Mouse (Mus musculus) 3134 (cell line): ENCODE measurements around the gene Cers6.

Experiments used
- DNase-seq: peaks from one replicate; pipeline ENCODE4 v3.0.0-alpha.2; 2011; ENCODE audit warnings: low spot score; ENCODE audit not compliant: insufficient read length; ENCODE audit errors: extremely low read depth

The Cers6 gene

DNA sequence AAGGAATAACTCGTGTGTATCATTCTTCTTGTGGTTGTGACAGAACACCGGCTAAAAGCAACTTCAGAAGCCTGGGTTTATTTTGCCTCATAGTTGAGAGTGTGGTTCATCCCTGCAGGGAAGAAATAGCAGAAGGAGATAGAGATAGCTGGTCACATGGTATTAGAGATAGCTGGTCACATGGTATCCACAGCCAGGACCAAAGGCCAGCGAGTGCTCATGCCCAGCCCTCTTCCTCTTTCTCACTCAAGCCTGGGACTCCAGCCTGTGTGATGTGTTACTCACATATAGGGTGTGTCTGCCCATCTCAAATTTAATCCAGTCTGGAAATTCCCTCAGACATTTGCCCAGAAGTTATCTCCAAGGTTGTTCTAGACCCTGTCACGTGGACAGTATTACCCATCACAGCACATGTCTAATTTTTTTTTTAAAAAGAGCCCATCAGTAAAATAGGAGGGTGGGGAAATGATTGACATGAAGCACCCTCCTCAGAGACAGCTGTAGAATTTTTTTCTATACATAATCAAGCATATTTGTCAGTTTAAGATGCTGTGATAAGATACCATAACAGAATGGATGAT is 17.9 kb downstream of the Cers6 start:
- DNase-seq, result no peak

DNA sequence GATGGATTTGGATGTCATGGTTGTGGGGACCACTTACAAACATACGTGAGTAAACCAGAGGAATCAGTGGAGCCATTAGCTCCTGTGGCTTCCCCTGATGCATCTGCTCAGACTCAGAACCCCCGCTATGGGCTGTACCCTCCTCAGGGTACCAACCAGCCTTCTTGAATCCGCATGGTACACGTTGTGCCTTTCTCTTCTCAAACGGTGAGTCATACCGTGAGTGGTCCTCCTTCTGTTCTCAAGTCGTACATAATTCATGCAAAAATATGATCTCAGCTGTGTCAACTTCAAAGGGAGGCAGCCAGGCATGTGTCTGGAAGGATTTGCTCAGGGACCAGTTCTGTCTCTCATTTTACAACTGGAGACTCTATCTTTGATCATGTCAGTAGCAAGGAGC is 23.3 kb downstream of the Cers6 start:
- no peak for DNase-seq

DNA sequence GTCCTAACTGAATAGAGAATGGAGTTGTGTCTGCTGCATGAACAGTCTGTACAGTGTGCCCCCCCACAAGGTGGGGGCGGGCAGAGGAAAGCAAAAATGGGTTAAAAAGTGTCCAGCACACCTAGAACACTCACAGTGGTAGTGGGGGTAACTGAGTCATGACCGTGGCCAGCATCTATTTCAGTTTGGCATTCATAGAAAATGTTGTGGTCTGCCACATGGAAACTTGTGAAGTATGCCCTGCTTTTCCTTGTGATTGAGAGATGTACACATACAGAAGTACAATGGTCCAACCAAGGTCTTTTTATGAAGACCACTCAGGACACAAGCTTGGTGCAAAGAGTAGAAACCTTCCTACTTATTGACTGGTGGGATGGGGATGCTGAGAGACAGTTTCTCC is 24.0 kb downstream of the Cers6 start:
- DNase-seq, result peak; percentile 38

DNA sequence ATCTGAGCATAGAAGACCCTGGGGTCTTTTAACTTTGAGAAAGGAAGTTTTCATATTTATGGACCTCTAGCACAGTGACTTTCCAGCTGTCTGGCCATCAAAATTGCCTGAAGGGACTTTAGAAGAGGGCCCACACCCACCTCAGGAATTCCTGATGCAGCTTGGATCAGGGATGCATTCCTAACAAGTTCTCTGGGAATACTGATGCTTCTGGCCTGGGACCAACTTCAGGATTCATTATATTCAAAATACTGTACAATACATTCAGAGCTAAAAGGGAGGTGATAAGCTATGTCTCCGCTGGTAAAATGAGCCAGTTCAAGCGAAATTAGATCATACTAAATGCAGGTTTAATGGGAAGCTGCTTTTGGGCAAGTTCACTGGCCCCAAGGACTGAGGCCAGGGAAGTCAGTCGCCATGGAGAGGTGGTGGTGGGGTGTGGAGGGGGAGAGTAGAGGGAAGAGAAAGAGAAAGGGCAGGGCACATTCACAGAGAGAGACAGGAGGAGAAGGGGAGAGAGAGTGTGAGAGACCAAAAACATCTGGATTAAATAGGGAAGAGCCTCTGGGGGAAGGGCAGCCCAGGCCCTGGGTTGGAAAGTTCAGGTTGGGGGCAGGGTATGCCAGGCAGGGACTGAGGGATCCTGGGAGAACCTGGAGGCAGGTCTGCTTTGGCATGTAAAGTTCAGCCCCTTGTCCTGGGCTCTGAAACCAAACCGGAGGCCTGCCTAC is 24.7 kb downstream of the Cers6 start:
- DNase-seq, result peak; percentile 38

DNA sequence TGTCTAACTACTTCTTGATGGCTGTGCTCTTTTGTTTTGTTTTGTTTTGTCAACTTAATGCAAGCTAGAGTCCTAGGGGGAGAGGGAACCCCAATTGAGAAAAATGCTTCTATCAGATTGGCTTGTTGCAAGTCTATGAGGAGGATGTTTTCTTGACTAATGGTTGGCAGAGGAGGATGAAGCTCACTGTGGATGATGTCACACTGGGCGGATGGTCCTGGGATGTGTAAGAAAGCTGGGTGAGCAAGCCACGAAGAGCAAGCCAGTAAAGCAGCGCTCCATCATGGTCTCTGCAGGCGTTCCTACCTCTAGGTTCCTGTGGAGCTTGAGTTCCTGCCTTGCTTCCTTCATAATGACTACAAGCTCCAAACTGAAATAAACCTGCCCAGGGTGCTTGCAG is 25.4 kb downstream of the Cers6 start:
- DNase-seq, result no peak

DNA sequence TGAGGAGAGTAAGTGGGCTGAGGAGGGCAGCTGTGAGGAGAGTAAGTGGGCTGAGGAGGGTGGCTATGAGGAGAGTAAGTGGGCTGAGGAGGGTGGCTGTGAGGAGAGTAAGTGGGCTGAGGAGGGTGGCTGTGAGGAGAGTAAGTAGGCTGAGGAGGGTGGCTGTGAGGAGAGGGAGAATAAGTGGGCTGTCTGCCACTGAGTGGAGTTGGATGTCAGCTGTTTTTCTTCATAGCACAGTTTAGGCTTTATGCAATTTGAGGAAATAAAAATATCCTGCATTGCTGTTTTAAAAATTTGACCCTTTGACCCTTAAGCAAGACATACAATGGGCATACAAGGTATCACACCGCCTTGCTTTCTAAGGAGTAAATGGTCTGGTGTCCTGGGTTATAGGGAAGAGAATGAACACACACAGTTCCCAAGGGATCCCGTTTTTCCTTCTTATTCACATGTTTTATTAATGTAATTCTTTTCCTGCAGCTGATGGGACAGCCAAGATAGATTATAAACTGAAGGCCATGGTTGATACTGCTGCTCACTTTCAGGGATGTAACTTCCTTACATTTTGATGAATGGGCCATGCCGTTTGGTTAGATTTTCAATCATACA is 27.0 kb downstream of the Cers6 start:
- DNase-seq, result no peak

DNA sequence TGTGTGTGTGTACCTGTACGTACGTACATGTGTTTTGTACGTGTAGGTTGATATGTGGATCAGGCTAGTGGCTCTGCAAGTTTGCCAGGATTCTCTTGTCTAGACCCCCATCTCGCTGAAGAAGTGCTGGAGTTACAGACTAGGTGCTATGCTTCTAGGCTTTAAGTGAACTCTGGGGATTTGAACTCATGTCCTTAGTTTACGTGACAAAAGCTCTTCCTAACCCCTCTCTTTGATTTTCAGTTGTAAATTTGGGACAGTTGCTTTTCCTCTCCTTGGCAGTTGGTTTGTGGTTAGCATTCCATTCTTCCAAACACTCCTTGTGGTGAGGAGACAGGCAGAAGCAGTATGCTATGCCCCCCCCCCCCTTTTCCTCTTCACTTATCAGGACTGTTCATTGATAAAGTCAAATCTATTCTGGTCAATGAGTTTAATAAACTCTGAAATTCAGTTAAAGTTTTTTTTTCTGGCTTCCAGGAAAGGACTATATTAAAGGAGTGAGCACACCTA is 28.5 kb downstream of the Cers6 start:
- DNase-seq, result peak; percentile 19

DNA sequence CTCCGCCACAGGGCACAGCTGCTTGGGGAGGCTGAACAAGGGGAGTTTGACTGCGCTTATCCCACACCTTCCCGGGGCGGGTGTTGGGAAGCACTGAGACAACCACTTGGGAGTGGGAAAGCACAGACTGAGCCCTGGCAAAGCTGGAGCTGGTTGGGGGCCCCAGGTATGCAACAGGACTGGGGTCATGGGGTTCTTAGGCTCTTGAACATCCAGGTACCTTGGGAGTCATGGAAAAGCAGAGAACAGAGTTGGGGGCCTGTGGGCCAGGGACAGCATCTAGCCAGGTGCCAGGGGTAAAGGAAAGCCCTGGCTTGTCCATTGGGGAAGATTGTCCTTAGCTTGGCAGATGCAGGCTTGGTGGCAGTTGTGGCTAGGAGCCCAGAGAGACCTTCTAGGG is 31.2 kb downstream of the Cers6 start:
- DNase-seq, result no peak

DNA sequence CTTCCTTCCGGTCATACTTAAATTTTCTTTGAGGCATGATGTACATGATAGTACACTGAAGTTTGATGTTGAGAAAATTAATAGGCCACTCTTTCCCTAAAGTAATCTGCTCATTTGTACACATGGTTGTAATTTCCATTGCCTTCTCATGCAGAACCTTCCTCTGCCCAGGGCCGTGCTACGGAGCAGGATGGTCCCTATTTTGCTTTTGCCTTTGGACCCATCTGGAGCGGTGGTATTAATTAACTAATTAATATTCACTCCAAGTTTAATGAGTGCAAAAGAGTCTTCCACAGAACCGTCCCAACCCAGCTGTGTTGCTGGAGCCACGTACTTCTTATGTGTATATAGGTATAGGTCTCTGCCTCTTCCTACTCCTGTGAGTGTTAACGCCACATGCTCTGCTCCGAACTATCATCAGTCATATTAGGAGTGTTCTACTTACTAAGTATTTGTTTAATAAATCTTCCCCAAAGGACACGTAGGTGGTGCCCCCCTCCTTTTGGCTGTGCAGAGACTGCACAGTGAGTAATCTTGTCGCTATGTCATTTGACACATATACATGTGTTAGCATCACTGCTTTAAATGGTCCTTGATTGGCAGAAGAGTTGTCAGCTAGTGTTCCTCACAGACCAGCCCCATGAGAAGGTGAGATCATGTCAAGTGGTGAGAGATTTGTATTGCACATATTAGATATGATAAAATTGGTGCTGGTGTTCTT is 34.0 kb downstream of the Cers6 start:
- DNase-seq, result no peak

DNA sequence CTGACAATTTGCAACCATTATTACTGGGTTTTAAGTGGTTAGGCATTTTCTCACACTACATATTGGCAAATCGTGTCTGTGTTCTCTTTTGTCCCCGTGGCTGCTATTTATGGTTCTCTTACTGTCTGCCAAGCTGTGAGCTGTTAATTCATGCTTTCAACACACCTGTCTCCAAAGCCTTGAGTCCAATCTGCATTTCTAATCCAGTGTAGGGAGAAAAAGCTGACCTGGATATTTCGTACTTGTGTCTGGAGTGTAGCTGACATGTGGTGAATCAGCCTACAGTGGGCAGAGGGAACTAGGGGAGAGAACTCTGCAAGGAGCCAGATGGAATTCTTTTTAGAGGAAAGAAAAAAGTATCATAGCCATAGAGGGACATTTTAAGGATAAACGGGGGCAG is 35.0 kb downstream of the Cers6 start:
- no peak for DNase-seq

DNA sequence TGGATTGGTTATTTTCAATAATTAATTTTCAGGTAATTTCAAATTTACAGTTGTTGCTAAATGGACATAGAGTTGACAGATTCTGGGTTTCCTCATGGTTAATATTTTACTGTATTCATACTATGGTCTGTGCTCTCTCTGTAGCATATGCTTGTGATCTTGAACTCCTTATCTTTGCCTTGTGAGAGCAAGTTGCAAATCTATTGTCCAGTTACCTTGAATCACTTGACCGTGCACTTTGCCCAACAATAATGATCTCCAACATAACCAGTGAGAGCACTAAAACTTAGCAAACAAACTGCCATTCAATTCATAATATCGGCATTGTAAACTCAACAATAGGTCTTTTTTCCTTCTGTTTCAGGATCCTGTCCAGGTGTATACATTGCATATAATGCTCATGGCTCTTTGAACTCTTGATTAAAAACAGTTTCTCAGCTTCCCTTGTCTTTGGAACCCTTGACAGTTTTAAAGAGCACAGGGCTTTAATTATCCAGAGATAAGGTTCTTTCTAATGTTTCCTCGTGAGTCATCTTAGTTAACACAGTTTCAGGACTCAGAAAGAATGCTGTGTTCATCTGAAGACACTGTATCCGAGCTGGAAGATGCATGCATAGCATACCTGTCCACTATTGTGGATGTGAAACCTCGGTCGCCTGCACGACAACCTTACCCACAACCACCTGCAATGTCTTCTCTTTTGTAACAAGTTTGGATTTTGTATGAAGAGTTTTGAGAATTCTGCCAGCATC is 38.7 kb downstream of the Cers6 start:
- no peak for DNase-seq

DNA sequence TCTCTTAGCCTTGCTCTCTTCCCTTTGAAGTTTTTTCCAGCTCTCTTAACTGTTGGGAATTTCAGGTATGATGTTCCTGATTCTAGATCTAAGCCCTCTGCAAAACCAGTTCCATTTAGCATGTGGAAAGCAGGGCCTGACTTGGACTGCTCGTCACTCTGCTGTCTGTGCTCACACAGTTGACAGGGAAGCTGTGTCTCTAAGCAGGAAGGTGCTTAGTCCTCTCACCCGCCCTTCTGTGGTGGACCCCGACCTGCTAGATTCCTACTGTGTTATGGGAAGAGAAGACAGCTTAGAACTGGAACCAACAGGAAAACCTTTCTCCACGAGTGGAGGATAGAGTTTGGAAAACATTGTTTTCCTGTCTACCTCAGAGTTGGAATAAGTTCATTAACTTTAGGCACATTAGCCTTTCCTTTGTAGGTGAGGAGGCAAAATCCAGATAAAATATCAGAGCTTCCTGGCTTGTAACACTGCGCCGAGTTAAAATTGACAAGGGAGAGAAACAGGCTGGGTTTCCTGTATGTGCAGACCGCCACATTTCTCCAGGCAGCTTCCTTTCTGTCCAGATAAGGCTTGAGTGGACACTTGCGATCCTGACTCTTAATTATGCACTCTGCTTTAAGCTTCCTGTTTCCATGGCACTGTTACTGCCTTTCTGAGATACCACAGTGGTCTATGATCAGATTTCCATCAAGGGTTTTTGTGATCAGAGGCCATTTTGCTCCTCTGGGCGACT is 39.6 kb downstream of the Cers6 start:
- no peak for DNase-seq

DNA sequence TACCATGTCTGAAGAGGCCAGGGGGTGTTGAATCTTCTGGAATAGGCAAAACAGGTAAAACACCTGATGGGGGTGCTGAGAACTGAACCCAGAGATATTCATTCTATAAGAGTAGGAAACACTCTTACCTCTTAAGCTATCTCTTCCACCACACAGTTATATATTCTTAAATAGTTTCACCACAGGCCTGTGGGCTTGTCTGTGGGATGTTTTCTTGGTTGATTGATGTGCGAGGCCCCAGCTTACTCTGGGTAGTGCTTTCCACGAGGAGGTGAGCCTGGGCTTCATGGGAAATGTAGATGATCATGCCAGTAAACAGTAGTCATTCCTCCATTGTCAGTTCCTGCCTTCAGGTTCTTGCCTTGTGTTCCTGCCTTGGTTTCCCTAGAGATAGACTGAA is 40.5 kb downstream of the Cers6 start:
- DNase-seq, result no peak

DNA sequence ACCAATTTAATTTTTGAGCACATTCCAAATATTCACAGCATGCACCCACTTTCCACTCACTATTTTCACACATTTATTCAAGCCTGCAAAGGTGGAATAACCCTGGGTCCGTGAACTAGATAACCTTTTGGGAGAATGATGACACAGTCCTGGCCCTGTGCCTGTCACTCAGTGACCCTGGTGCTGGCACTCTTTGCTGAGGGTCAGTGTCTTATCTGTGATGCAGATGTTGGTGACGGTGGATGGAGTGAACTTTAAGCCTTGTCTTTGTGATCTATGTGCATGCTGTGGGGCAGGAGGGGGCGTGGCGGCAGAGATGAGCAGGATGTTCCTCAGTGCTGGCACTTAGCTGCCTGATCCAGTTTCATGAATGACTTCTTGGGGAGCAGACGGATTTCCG is 41.3 kb downstream of the Cers6 start:
- no peak for DNase-seq

DNA sequence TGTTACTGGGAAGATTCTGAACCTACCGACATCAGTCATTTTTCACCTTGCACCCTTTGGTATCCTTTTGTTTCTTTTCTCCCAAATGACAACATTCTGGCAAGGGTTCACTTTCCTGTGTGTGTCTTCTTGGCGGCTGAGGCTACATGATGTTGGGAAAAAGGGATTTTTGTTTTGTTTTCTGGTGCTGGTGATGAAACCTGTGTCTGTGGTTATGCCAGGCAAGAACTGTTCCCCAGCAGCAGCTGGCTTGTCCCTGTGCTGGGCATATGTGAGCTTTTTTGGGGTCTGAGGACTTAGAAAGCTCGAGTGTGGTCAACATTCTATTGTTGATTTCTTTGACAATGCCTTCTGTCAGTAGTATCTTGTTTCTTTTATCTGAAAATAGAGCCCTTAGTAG is 45.7 kb downstream of the Cers6 start:
- DNase-seq, result no peak

DNA sequence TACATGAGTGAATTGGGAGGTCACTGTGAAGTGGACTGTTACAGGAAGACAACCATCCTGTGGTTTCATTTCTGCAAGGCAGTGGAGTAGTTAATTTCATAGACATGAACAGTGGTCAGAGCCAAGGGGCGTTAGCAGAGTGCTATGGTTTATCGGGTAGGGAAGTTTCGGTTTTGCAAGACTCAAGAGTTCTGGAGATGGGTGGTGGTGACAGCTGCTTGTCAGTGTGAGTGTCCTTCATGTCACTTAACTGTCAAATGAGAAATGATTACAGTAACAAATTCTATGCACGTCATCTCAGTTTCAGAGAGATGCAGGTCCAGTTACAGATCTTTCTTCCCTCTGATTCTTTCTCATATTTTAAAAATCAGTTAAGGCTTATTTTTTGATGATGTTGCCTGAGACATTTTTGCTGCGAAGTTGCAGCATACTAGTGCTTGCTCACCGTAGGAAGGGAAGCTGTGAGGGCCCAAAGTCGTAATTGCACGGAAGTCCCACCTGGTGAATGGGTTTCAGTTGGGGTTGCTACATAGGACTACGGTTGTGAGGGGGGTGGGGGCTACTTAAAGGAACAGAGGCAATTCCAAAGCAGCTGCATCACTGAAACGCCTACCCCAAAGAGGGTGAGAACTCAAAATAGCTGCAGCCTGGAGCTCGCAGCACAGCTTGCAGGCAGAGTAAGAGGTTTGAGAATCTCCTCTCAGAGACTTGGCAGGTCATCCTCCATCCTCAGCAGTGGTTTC is 46.7 kb downstream of the Cers6 start:
- no peak for DNase-seq

DNA sequence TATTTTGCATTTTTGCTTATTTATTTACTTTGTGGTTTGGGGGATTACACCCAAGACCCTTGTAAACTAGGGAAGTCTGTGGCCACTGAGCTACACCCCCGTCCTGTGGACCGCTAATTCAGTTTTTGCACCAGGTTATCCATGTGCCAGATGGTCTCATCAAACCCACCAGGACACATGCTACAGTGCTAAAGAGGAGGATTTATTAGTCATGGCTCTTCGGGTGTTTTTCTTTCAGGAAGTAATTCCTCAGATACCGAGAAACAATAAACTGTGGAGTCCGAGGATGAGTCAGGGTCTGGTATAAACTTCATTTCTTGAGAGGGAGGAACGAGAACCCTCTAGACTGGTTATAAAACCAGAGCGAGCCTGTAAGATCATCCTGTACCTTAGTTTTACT is 49.5 kb downstream of the Cers6 start:
- DNase-seq, result peak; percentile 28

DNA sequence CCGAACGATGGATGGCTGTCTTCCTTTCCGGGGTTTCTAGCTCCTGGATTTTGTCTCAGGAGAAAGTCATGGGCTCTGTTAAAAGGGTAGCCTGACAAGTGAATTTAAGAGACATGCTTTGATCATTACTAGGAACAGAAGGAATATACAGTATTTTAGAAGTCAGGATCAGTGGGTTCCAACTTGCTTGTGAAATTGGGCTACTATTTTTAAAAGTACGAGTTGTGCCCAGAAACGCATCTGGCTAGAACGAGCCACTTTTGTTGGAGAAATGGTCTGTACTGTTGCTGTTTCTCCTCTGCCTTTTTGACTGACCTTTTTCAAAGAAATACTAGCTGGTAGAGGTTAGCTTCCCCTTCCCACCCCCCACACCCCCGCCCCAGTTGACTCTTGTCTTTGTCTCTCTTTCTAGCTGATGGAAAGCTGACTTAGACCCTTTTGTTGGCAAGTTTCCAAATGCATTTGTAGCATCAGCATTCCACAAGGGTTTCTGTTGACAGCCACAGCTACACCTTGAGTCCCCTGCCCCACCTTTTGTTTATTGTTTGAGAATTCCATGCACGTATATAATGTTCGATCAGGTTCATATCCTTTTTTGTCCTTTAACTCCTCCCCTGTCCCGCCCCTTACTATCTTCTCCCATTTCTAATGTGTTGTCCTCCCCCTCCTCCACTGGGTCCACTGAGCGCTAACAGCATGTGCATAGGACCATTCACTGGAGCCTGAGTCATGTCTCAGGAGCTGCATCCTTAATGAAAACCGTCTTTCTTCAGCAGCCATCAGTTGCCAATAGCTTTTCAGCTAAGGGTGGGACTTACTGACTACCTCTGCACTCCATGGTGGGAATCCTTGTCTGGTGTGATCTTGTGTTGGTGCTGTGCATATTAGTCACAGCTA is 50.6 kb downstream of the Cers6 start:
- DNase-seq, result no peak
